Mouse (Mus musculus): Measurements from ENCODE around the gene Tctex1d1.

Tctex1d1 gene

GRCm38 (mm10) chr4:102987325-102987724 is 8.9 kb downstream of the Tctex1d1 start:
- in situ Hi-C loops (cut with MboI; ENCODE audit: unreplicated experiment in 2 of 2), result loop anchor here (5.0 to 25.0 kb wide), 6 partner anchors 160 to 1907 kb away; partner anchors contain the start of gene C8a (in 1 of the 2)

DNA sequence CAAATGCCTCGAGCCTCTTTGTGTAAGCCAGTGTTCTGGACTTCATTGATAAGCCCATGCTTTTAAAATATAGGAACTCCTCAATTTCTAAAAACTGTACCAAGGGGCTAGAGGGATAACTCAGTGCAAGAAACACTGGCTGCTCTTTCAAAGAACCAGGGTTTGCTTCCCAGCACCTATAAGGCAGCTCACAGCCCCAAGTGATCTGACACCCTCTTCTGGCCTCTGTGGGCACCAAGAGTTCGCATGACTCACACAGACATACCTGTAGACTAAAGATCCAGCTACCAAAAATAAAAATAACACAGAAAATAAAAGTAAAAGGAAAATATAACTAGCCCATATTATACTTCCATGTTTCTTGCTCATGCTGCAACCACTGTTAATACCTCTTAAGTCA is 9.3 kb downstream of the Tctex1d1 start:
- in situ Hi-C loops (cut with MboI; ENCODE audit: unreplicated experiment in 2 of 2), result loop anchor here (5.0 to 25.0 kb wide), 6 partner anchors 160 to 1907 kb away; partner anchors contain the start of gene C8a (in 1 of the 2)

DNA sequence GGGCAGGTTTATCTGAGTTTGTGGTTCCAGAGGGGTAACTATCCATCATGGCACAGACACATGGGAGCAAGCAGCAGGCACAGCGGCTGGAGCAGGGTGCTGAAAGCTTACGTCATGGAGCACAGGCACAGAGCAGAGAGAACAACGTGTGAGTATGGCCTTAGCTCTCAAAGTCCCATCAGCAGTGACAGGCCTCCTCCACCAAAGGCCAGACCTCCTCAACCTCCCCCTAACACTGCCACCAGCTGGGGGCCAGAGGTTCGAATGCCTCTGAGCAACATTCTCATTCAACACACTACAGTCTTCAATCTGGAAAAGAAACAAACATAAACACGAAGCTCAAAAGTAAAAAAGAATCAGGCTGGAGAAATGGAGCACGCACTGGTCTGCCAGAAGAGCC is 10.1 kb downstream of the Tctex1d1 start:
- in situ Hi-C loops (cut with MboI; ENCODE audit: unreplicated experiment in 2 of 2), result loop anchor here (5.0 to 25.0 kb wide), 6 partner anchors 159 to 1906 kb away; partner anchors contain the start of gene C8a (in 1 of the 2)

DNA sequence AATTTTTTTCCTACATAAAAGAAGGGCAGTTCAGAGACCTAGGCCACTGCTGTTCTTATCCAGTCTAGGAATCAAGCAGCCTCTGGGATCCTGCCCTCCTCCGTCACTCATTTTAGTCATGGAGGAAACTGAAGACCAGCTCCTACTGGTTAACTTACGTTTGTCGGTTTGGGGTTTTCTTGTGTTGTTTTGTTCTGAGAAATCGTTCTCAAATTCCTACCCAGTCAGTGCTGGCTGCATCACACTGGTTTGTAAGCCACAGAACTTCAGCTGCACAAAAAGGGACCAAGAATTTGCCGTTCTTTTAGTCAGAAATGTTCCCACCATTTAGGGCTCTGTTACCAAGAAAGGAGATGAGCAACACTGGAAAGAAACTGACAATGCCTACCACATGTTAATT is 11.0 kb downstream of the Tctex1d1 start:
- in situ Hi-C loops (cut with MboI; ENCODE audit: unreplicated experiment in 2 of 2), result loop anchor here (5.0 to 25.0 kb wide), 6 partner anchors 158 to 1905 kb away; partner anchors contain the start of gene C8a (in 1 of the 2)

GRCm38 (mm10) chr4:102990016-102990415 is 11.6 kb downstream of the Tctex1d1 start:
- in situ Hi-C loops (cut with MboI; ENCODE audit: unreplicated experiment in 2 of 2), result loop anchor here in 1 of 2 experiments (25.0 kb wide), 1 partner anchor 1897 kb away; the partner anchor contains the start of gene C8a

DNA sequence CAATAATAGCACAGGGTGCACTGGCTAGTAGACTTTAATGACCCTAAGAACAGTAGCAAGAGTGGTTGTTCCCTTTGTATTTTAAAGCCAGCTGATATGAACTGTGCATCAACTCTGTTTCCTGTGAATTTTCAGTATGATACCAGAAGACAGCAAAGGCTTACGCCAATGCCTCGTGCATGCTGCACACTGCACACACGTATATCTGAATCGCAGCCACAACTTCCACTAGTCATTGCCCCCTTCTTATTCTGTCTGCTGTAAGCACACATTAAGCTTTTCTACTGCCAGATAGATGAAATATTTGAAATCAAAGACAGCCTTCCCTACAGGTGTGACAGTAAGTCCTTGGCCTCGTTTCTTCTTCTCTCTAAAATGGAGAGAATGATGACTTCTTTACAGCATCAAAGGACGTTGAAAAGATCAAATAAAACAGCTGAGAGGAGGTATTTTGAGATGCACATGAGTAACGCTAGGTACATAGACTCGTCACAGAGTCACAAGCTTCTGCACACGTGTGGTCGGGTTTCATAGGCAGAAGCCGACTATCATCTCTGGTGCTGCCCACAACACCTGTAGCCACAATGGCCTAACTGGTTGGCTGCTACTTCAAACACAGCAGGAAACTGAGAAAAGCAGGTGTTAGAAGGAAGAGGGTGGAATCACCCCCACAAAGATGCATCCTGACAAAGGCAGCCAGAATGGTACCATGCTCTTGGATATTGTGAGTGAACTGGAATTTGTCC is 12.4 kb downstream of the Tctex1d1 start:
- in situ Hi-C loops (cut with MboI; ENCODE audit: unreplicated experiment in 2 of 2), result loop anchor here in 1 of 2 experiments (25.0 kb wide), 1 partner anchor 1897 kb away; the partner anchor contains the start of gene C8a

GRCm38 (mm10) chr4:102991685-102992084 is 13.3 kb downstream of the Tctex1d1 start:
- in situ Hi-C loops (cut with MboI; ENCODE audit: unreplicated experiment in 2 of 2), result loop anchor here in 1 of 2 experiments (25.0 kb wide), 1 partner anchor 1896 kb away; the partner anchor contains the start of gene C8a

GRCm38 (mm10) chr4:103004681-103005080 is 26.3 kb downstream of the Tctex1d1 start:
- in situ Hi-C loops (cut with MboI; ENCODE audit: unreplicated experiment in 2 of 2), result no loop called here

DNA sequence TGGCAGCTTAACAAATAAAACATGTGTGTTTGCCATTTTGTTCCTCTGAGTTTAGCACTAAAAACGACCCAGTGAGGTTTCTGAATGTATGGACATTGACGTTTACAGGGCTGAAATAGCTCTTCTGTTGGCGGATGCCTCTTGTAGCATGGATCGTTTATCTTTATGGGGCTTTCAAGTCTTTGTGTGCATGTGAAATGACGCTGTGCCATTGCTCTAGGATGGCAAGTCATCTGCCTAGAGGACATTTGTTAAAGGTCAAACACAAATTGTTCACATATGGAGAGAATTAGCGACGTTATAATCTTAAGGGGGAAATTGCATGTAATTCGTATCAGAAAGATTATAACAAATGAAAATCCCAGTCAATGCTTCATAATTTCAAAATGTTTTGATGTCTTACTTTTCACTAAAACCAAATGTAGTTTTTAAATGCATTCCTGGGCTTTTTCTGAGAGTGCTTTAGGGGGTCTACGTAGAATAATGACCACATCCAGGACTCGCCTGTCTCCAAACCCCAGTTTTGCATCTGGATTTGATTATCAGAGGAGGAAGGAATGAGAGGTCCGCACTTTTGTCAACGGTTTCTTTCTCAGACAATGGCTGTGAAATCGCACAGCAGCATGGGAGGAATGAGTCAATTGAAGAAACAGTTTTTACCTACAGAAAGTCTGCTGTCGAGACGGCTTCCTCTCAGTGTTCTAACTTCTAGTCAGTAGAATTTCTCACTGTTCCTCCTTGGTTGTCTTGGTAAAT is 27.0 kb downstream of the Tctex1d1 start:
- in situ Hi-C loops (cut with MboI; ENCODE audit: unreplicated experiment in 2 of 2), result no loop called here

DNA sequence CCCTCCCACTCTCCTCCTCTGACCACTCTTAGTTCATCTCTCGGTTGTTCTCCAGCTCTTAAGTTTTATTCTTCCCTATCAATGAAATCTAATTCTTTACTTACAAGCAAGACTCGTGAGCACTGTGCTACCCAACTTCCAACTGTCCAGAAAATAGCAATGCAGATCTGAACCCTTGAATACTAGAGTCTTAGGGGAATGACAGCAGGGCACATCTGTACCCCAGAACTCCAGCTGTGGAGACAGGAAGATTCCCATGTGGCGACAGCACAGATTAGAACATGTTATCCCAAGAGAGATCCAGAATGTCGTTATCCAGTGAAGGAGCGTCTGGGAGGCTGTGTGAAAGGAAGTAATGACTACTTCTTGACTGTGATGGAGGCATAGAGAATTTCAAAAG is 27.9 kb downstream of the Tctex1d1 start:
- in situ Hi-C loops (cut with MboI; ENCODE audit: unreplicated experiment in 2 of 2), result no loop called here

- in situ Hi-C loops (cut with MboI; ENCODE audit: unreplicated experiment in 2 of 2), result no loop called here
Measured at GRCm38 (mm10) chr4:103006943-103007418, 28.6 kb downstream of the Tctex1d1 start.

DNA sequence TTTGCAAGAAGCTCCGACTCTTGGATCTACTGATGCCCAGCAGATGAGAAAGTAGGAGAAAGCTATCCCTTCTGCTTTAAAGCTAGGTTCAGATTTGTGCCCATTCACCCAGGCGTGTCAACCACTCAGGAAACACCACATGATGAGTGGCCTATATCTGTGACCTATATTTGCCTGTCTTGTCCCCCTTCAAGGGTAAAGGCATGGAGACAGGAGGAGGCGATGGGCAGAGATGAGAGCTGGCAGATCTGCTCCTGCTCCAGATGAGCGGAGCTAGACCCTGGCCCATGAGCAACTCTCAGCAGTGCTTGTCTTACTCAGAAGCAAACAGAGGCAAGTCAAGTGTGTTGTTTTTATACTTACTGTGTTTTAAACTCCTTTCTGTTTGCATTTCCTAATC is 32.3 kb downstream of the Tctex1d1 start:
- in situ Hi-C loops (cut with MboI; ENCODE audit: unreplicated experiment in 2 of 2), result no loop called here

- in situ Hi-C loops (cut with MboI; ENCODE audit: unreplicated experiment in 2 of 2), result no loop called here
Measured at GRCm38 (mm10) chr4:103011823-103012222, 33.4 kb downstream of the Tctex1d1 start.

DNA sequence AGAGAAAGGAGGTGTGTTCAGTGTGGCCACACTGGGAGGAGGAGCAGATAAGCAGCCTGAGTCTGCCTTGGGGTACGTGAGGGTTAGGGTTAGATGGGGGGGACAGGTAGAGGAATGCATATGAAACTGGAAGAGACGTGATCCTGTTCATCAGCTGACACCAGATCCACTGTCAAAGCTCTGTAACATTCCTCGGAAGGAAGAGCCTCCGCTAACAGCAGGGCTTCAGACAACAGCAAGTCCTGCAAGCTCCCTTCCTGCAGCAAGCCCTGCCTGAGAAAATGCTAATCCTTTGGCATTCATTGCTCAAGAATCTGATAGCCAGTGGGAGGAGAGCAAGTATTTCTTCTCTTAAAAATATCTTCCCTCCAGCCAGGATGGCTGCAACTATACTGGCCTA is 35.1 kb downstream of the Tctex1d1 start:
- in situ Hi-C loops (cut with MboI; ENCODE audit: unreplicated experiment in 2 of 2), result no loop called here

GRCm38 (mm10) chr4:103026621-103027020 is 48.2 kb downstream of the Tctex1d1 start, which contains the start of gene Insl5:
Insl5 (minus strand) TSS chr4:103026842.
- in situ Hi-C loops (cut with MboI; ENCODE audit: unreplicated experiment in 2 of 2), result no loop called here

DNA sequence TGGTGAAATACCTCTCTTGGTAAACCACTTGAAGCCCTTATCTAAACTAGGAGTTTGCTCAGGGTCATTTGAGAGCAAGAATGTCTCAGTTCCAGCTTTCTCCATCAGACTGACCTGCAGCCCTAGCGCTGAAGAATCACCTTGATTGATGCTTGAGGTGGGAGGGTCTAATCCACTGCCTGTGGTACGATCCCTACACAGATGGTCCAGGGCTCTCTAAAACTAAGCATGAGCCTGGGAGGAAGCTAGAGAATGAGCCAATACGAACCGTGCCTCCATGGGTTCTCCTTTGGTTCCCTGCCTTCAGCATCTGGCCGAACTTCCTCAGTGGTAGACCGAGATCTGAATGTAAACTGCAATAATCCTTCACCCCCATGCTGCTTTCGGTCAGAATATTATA is 49.3 kb downstream of the Tctex1d1 start:
- in situ Hi-C loops (cut with MboI; ENCODE audit: unreplicated experiment in 2 of 2), result no loop called here

DNA sequence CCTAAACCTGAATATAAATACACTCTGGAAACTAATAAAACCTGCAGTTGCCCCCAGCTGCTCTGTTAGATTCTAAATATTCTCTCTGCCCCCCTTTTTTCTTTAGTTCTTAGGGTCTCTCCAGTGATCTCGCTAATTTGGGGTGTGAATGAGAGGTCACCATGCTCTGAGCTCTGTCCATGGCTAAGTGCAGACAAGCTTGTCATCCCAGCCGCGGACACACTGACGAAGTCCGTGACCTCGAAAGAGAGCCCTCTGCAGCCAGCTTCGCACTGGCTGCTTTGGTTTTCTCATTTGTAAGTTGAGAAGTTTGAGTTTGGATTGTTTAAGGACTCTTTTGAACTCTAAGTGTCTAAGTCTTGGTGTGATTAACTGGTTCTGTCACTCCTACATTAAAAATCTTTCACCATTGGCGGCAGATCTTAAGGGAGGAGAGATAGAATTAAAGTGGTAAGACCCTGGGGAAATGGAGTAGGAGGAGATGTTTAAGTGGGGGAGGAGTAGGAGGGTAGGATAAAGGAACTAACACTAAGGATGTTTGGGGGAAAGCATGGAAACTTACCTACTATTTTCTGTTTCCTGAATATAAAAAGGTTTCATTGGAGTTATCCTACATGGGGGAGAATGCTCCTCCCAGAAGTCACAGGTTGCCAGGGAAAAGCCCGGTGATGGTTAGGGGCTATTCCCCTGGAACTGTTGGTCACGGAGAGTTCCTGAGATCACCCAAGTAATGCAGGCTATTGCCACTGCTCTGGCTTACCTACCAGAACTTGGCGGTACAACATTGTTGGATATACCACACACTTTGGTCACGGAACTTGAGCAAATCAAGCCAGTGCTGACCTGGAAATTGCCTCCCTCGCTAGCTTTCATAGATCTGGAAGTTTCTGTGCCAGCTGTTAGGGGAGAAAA is 50.0 kb downstream of the Tctex1d1 start:
- in situ Hi-C loops (cut with MboI; ENCODE audit: unreplicated experiment in 2 of 2), result no loop called here

- in situ Hi-C loops (cut with MboI; ENCODE audit: unreplicated experiment in 2 of 2), result no loop called here
Measured at GRCm38 (mm10) chr4:103039103-103039837, 60.9 kb downstream of the Tctex1d1 start.

GRCm38 (mm10) chr4:103039838-103040191 is 61.4 kb downstream of the Tctex1d1 start:
- in situ Hi-C loops (cut with MboI; ENCODE audit: unreplicated experiment in 2 of 2), result no loop called here

Data from v-Abl transformed pro-B cells (cell line).